Mouse (Mus musculus) cortical plate, adult 2 months (tissue): ENCODE data around the gene Alox12b.

Experiments used
- CTCF ChIP-seq: fragments of 200-500 bp; IDR thresholded peaks from 2 replicates; pipeline ENCODE4 v1.5.1; 2011; ENCODE audit warnings: mild to moderate bottlenecking, control low read depth, low read length; ENCODE audit not compliant: insufficient read depth; ENCODE audit errors: extremely low read depth
- POLR2A ChIP-seq: fragments of 200-500 bp; IDR thresholded peaks from 2 replicates; pipeline ENCODE4 v1.6.1; 2011; ENCODE audit warnings: mild to moderate bottlenecking, low read length, control low read depth; ENCODE audit not compliant: insufficient read depth; ENCODE audit errors: extremely low read depth

GRCm38 (mm10) chr11:69126706-69127095, 30.1 kb upstream of the Alox12b start:
- no peak for TF ChIP-seq CTCF
- no peak for TF ChIP-seq POLR2A
